In the genomic region with DNA sequence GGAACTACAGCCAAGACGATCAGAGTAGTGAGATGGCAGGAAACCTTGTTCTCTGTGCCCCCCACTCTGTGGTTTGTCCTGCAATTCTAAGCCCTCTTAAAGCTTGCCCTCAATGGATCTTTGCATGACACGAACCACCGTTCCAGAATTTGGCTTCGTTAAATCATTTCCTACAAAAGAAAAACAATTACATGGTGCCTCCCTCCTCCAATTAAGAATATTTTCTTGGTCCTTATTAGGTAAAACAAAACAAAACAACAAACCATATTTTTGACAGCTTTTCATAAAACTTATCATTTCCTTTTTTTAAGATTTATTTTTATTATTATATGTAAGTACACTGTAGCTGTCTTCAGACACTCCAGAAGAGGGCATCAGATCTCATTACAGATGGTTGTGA, we compare ENCODE assay signal across 33 mouse cellular contexts.
"Had no signal": no experiment of that assay in that cellular context is flagged by ENCODE, and none has a peak within 500 bp of the region (broad histone marks: within the 10 kb centered on the region; RNA-seq: fewer than 3 reads in every experiment).

No protein-coding gene starts in this region.

- H3K4me3 ChIP-seq: heart, embryonic 12.5 days; heart, embryonic 13.5 days; heart, embryonic 15.5 days; hindbrain, embryonic 10.5 days; hindbrain, embryonic 12.5 days; hindbrain, embryonic 13.5 days; hindbrain, embryonic 15.5 days; intestine, embryonic 15.5 days; kidney, embryonic 15.5 days; left cerebral cortex, adult 2 months had no signal

- H3K36me3 ChIP-seq: heart, embryonic 12.5 days; heart, embryonic 13.5 days; heart, embryonic 15.5 days; hindbrain, embryonic 10.5 days; hindbrain, embryonic 12.5 days; hindbrain, embryonic 13.5 days; hindbrain, embryonic 15.5 days; intestine, embryonic 15.5 days; kidney, embryonic 15.5 days had no signal

- ATAC-seq: hindbrain, embryonic 16.5 days; hindbrain, postnatal 0 days; inflammation-experienced regulatory T-cells, adult 6 months; intestine, embryonic 15.5 days; intestine, embryonic 16.5 days; intestine, postnatal 0 days had no signal

- H3K27ac ChIP-seq: heart, embryonic 13.5 days; heart, embryonic 15.5 days; hindbrain, embryonic 10.5 days; hindbrain, embryonic 12.5 days; hindbrain, embryonic 13.5 days; hindbrain, embryonic 14.5 days; hindbrain, embryonic 15.5 days; hindbrain, postnatal 0 days; intestine, embryonic 15.5 days; kidney, embryonic 15.5 days; kidney, postnatal 0 days; left cerebral cortex, adult 2 months had no signal

- H3K9me3 ChIP-seq: heart, embryonic 12.5 days; heart, embryonic 13.5 days; heart, embryonic 15.5 days; hindbrain, embryonic 10.5 days; hindbrain, embryonic 12.5 days; hindbrain, embryonic 13.5 days; hindbrain, embryonic 15.5 days; intestine, embryonic 15.5 days; kidney, embryonic 15.5 days had no signal

- DNase-seq: heart, postnatal 10 days; heart, postnatal 14 days; heart, postnatal 36 days; heart, postnatal 4 days; kidney, adult 11 months; kidney, adult 18-20 months; kidney, adult 2 months; kidney, adult 8-10 months; kidney, adult 9 months; kidney, postnatal 10 days; kidney, postnatal 14 days; kidney, postnatal 25 days; kidney, postnatal 36 days; kidney, postnatal 4 days; layer of hippocampus, adult 9-11 months; layer of hippocampus, postnatal 36 days had no signal

- H3K4me1 ChIP-seq: heart, embryonic 15.5 days; hindbrain, embryonic 10.5 days; hindbrain, embryonic 12.5 days; hindbrain, embryonic 13.5 days; hindbrain, embryonic 15.5 days; intestine, embryonic 15.5 days had no signal

- H3K27me3 ChIP-seq: heart, embryonic 12.5 days; heart, embryonic 13.5 days; heart, embryonic 15.5 days; hindbrain, embryonic 12.5 days; hindbrain, embryonic 15.5 days; intestine, embryonic 15.5 days; kidney, embryonic 15.5 days had no signal
